Mouse (Mus musculus): ENCODE data around the gene Dnase1l2.
"Not testable (repeated sequence)": the region's sequence is repeated elsewhere in the genome, so short reads cannot be mapped to it uniquely, and the experiment has no call there.

The Dnase1l2 gene

GRCm38 (mm10) chr17:24472512-24472911 is 29.6 kb upstream of the Dnase1l2 start:
- no peak for DNase-seq (ENCODE audit: low read depth, low spot score)

- no peak for DNase-seq (ENCODE audit: low read depth, low spot score)
These were observed 28.0 kb upstream of the Dnase1l2 start for GRCm38 (mm10) chr17:24470701-24471527.

- DNase-seq (ENCODE audit: low read depth, low spot score): peak; percentile 98
These were observed 27.2 kb upstream of the Dnase1l2 start, which contains the start of the genes E4f1 and Pgp for GRCm38 (mm10) chr17:24469910-24470602. Gene E4f1 (minus strand): TSS chr17:24470313. Gene Pgp (plus strand): TSS chr17:24470392.

- DNase-seq (ENCODE audit: low read depth, low spot score): no peak
These were observed 26.5 kb upstream of the Dnase1l2 start for GRCm38 (mm10) chr17:24469336-24469909.

- DNase-seq (ENCODE audit: low read depth, low spot score): no peak
These were observed 25.8 kb upstream of the Dnase1l2 start for GRCm38 (mm10) chr17:24468636-24469246.

GRCm38 (mm10) chr17:24463374-24464133 is 20.6 kb upstream of the Dnase1l2 start:
- DNase-seq (ENCODE audit: low read depth, low spot score): no peak

- DNase-seq (ENCODE audit: low read depth, low spot score): no peak
These were observed 20.0 kb upstream of the Dnase1l2 start for GRCm38 (mm10) chr17:24462932-24463331.

GRCm38 (mm10) chr17:24461580-24461979 is 18.7 kb upstream of the Dnase1l2 start:
- peak; percentile 56 for DNase-seq (ENCODE audit: low read depth, low spot score)

GRCm38 (mm10) chr17:24455523-24456206 is 12.8 kb upstream of the Dnase1l2 start:
- not testable (repeated sequence) for DNase-seq (ENCODE audit: low read depth, low spot score)

GRCm38 (mm10) chr17:24454756-24455522 is 12.0 kb upstream of the Dnase1l2 start:
- DNase-seq (ENCODE audit: low read depth, low spot score): peak; percentile 99

GRCm38 (mm10) chr17:24454218-24454755 is 11.4 kb upstream of the Dnase1l2 start:
- DNase-seq (ENCODE audit: low read depth, low spot score): no peak

- no peak for DNase-seq (ENCODE audit: low read depth, low spot score)
These were observed 10.5 kb upstream of the Dnase1l2 start for GRCm38 (mm10) chr17:24453372-24453771.

GRCm38 (mm10) chr17:24451220-24451619 is 8.3 kb upstream of the Dnase1l2 start:
- DNase-seq (ENCODE audit: low read depth, low spot score): no peak

- no peak for DNase-seq (ENCODE audit: low read depth, low spot score)
These were observed 6.6 kb upstream of the Dnase1l2 start for GRCm38 (mm10) chr17:24449507-24449906.

- DNase-seq (ENCODE audit: low read depth, low spot score): no peak
These were observed 3.7 kb upstream of the Dnase1l2 start for GRCm38 (mm10) chr17:24446590-24446989.

- no peak for DNase-seq (ENCODE audit: low read depth, low spot score)
These were observed 504 bp upstream of the Dnase1l2 start for GRCm38 (mm10) chr17:24443409-24443808.

- DNase-seq (ENCODE audit: low read depth, low spot score): no peak
These were observed 798 bp downstream of the Dnase1l2 start for GRCm38 (mm10) chr17:24442107-24442506.

GRCm38 (mm10) chr17:24441148-24441547 is 1.8 kb downstream of the Dnase1l2 start:
- no peak for DNase-seq (ENCODE audit: low read depth, low spot score)

- DNase-seq (ENCODE audit: low read depth, low spot score): no peak
These were observed 2.5 kb downstream of the Dnase1l2 start for GRCm38 (mm10) chr17:24440377-24440776.

GRCm38 (mm10) chr17:24437016-24437415 is 5.9 kb downstream of the Dnase1l2 start:
- peak; percentile 49 for DNase-seq (ENCODE audit: low read depth, low spot score)
